Mouse (Mus musculus): ENCODE measurements around the gene Memo1.

DNA sequence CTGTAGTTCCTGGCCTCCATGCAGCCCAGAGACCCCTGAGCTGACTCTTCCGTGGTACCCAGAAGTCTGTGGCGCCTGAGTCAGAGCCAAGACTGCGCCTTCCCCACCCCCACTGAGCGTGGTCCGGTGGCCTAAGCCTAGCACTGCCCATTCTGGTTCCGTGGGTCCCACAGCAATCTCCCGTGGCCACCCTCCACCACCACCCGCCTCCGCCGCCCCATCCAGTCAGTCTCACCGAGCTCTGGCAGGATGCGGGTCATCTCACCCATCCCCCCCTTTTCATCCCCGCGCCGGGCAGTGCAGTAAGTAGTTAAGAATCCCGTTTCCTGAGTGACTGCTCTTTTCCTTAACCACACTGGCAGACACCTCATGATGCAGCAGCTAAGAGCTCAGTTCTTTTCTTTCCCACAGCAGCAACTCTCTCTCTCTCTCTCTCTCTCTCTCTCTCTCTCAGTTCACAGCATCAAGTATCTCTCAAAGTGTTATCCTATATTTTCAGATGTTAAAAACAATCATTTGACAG lies 22.6 kb downstream of the Memo1 start:
- TF ChIP-seq POLR2A (IDR thresholded peaks at IDR 0.05; ENCODE audit: low read depth, low read length): no peak
- TF ChIP-seq CTCF (IDR thresholded peaks at IDR 0.05; ENCODE audit: borderline replicate concordance, insufficient read depth, low read length): no peak
